Mouse (Mus musculus): ENCODE results near the gene Cyp2w1. TPM values are rescaled to one million over a fixed set of nuclear protein-coding genes. Genes with fewer than 3 reads are reported as not detected.

The Cyp2w1 gene
- polyA plus RNA-seq, 1 experiment: not detected

DNA sequence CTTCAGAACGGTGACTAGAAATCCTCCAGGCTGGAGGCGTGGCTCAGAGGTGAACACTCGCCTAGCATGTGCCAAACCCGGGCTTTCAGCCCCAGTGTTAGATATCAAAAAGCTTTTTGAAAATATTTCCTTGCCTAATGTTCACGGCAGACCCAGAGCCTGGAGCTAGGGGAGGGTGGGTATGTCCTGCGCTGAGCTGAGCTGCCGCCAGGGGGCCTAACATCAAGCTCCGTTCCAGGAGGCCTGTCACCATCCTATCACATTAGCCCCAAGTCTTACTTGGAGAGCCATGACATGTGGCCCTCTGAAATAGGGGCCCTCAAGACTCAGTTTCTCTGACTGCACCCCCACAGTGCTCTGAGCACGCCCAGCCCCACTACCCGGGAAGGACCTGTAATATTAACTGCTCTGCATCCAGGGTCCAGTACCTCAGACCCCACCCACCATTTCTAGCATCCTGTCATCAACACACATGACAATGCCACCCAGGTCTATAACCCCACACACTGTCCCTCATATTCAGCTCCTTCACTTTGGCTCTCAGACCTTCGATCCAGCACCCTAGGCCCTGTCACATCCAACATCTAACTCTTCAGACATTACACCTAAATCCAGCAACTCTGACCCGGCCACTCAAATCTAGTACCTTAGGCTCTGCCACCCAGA lies 8.3 kb upstream of the Cyp2w1 start:
- TF ChIP-seq CTCF (IDR thresholded peaks at IDR 0.05; ENCODE audit: control insufficient read depth, insufficient read depth, insufficient replicate concordance, low read depth, low read length) (peak; percentile 73; the same call in 1 of the 2 replicates), POLR2A (IDR thresholded peaks at IDR 0.05; ENCODE audit: control insufficient read depth, low read depth, low read length) (no peak)
- Histone ChIP-seq H3K27me3 (ENCODE audit: control insufficient read depth, insufficient read depth, low read length) (no peaks in the 10 kb centered on the region), H3K36me3 (ENCODE audit: control insufficient read depth, insufficient read depth, low read length) (peaks cover 3% of the 10 kb centered on the region), H3K4me3 (ENCODE audit: control insufficient read depth, low read depth, low read length) (peak overlapping the region; percentile 97), H3K4me1 (ENCODE audit: control insufficient read depth, insufficient read depth, low read length) (peaks cover 11% of the 10 kb centered on the region), H3K27ac (ENCODE audit: control insufficient read depth, insufficient read depth, low read depth, low read length) (no peak overlapping the region)

DNA sequence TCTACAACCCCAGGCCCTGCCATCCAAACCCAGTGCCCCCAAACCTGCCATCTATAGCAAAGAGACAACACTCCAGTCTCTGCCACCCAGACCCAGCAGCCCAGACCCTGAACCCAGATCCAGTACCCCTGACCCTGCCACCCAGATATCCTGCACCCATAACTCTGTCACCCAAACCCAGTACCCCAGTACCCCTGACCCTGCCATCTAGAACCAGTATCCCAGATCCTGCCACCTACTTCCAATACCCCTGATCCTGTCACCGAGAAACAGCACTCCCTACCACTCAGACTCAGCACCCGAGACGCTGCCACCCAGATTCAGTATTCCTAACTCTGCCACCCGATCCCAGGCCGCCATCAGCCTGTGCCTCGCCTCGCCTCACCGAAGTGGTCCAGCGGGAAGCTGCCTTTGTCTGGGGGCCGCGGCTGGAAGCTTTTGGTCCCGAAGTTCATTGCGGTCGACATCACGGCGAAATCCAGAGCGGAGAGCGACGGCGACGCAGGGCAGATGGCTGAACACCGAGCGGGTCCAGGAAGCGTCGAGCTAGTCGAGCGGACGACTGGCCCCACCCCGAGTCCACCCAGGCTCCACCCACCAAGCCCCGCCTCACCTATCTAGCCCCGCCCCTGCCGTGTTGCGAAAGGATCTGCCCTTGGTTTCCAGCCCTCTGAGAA lies 7.6 kb upstream of the Cyp2w1 start:
- peak overlapping the region; percentile 79 for H3K27ac ChIP-seq (ENCODE audit: control insufficient read depth, insufficient read depth, low read depth, low read length)
- H3K4me3 ChIP-seq (ENCODE audit: control insufficient read depth, low read depth, low read length): peak overlapping the region; percentile 97
- H3K36me3 ChIP-seq (ENCODE audit: control insufficient read depth, insufficient read depth, low read length): peaks cover 3% of the 10 kb centered on the region
- peak; percentile 73 for TF ChIP-seq POLR2A (IDR thresholded peaks at IDR 0.05; ENCODE audit: control insufficient read depth, low read depth, low read length)
- TF ChIP-seq CTCF (IDR thresholded peaks at IDR 0.05; ENCODE audit: control insufficient read depth, insufficient read depth, insufficient replicate concordance, low read depth, low read length): no peak
- H3K27me3 ChIP-seq (ENCODE audit: control insufficient read depth, insufficient read depth, low read length): no peaks in the 10 kb centered on the region
- H3K4me1 ChIP-seq (ENCODE audit: control insufficient read depth, insufficient read depth, low read length): peaks cover 11% of the 10 kb centered on the region

- peak overlapping the region; percentile 97 for H3K4me3 ChIP-seq (ENCODE audit: control insufficient read depth, low read depth, low read length)
- H3K27ac ChIP-seq (ENCODE audit: control insufficient read depth, insufficient read depth, low read depth, low read length): no peak overlapping the region
- H3K36me3 ChIP-seq (ENCODE audit: control insufficient read depth, insufficient read depth, low read length): peaks cover 3% of the 10 kb centered on the region
- H3K4me1 ChIP-seq (ENCODE audit: control insufficient read depth, insufficient read depth, low read length): peaks cover 11% of the 10 kb centered on the region
- no peak for TF ChIP-seq POLR2A (IDR thresholded peaks at IDR 0.05; ENCODE audit: control insufficient read depth, low read depth, low read length)
- TF ChIP-seq CTCF (IDR thresholded peaks at IDR 0.05; ENCODE audit: control insufficient read depth, insufficient read depth, insufficient replicate concordance, low read depth, low read length): no peak
- H3K27me3 ChIP-seq (ENCODE audit: control insufficient read depth, insufficient read depth, low read length): no peaks in the 10 kb centered on the region
Measured at GRCm38 (mm10) chr5:139345364-139345714, 7.1 kb upstream of the Cyp2w1 start.

GRCm38 (mm10) chr5:139347225-139347624 lies 5.2 kb upstream of the Cyp2w1 start:
- Histone ChIP-seq H3K4me3 (ENCODE audit: control insufficient read depth, low read depth, low read length) (no peak overlapping the region), H3K36me3 (ENCODE audit: control insufficient read depth, insufficient read depth, low read length) (no peaks in the 10 kb centered on the region), H3K27ac (ENCODE audit: control insufficient read depth, insufficient read depth, low read depth, low read length) (no peak overlapping the region), H3K4me1 (ENCODE audit: control insufficient read depth, insufficient read depth, low read length) (peaks cover 11% of the 10 kb centered on the region), H3K27me3 (ENCODE audit: control insufficient read depth, insufficient read depth, low read length) (no peaks in the 10 kb centered on the region)
- TF ChIP-seq CTCF (IDR thresholded peaks at IDR 0.05; ENCODE audit: control insufficient read depth, insufficient read depth, insufficient replicate concordance, low read depth, low read length): no peak
- TF ChIP-seq POLR2A (IDR thresholded peaks at IDR 0.05; ENCODE audit: control insufficient read depth, low read depth, low read length): no peak

DNA sequence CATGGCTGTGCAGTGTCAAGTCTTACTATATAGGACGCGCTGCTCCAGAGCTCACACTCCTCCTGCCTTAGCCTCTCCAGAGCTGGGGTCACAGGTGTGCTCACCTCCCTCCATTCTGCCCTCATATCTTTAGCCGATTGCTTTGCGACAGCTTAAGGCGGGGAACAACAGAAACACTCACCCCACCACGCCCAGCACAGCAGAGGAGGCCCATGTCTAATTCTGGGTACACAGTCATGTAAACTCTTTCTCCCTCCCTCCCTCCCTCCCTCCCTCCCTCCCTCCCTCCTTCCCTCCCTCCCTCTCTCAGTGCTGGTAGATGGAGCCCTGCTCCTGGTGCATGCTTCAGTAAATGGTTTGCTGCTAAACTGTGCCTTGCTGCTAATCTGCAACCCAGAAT lies 2.7 kb upstream of the Cyp2w1 start:
- H3K27me3 ChIP-seq (ENCODE audit: control insufficient read depth, insufficient read depth, low read length): no peaks in the 10 kb centered on the region
- no peak for TF ChIP-seq POLR2A (IDR thresholded peaks at IDR 0.05; ENCODE audit: control insufficient read depth, low read depth, low read length)
- TF ChIP-seq CTCF (IDR thresholded peaks at IDR 0.05; ENCODE audit: control insufficient read depth, insufficient read depth, insufficient replicate concordance, low read depth, low read length): no peak

GRCm38 (mm10) chr5:139351134-139351533 lies 1.3 kb upstream of the Cyp2w1 start, which contains the start of gene Cox19:
Gene Cox19, minus strand, starts transcription at chr5:139351418.
- H3K4me1 ChIP-seq (ENCODE audit: control insufficient read depth, insufficient read depth, low read length): no peaks in the 10 kb centered on the region; the same call in 1 of the 2 replicates
- TF ChIP-seq POLR2A (IDR thresholded peaks at IDR 0.05; ENCODE audit: control insufficient read depth, low read depth, low read length): no peak
- TF ChIP-seq CTCF (IDR thresholded peaks at IDR 0.05; ENCODE audit: control insufficient read depth, insufficient read depth, insufficient replicate concordance, low read depth, low read length): no peak
- no peaks in the 10 kb centered on the region for H3K36me3 ChIP-seq (ENCODE audit: control insufficient read depth, insufficient read depth, low read length)
- no peaks in the 10 kb centered on the region for H3K27me3 ChIP-seq (ENCODE audit: control insufficient read depth, insufficient read depth, low read length)
- H3K27ac ChIP-seq (ENCODE audit: control insufficient read depth, insufficient read depth, low read depth, low read length): no peak within 1 kb of the TSS
- no peak within 1 kb of the TSS for H3K4me3 ChIP-seq (ENCODE audit: control insufficient read depth, low read depth, low read length)

More for the DNA sequence above, 2.7 kb upstream of the Cyp2w1 start:
- no peaks in the 10 kb centered on the region; the same call in none of the 2 replicates for H3K4me1 ChIP-seq (ENCODE audit: control insufficient read depth, insufficient read depth, low read length)
- no peak overlapping the region for H3K27ac ChIP-seq (ENCODE audit: control insufficient read depth, insufficient read depth, low read depth, low read length)
- H3K4me3 ChIP-seq (ENCODE audit: control insufficient read depth, low read depth, low read length): no peak overlapping the region
- no peaks in the 10 kb centered on the region for H3K36me3 ChIP-seq (ENCODE audit: control insufficient read depth, insufficient read depth, low read length)

DNA sequence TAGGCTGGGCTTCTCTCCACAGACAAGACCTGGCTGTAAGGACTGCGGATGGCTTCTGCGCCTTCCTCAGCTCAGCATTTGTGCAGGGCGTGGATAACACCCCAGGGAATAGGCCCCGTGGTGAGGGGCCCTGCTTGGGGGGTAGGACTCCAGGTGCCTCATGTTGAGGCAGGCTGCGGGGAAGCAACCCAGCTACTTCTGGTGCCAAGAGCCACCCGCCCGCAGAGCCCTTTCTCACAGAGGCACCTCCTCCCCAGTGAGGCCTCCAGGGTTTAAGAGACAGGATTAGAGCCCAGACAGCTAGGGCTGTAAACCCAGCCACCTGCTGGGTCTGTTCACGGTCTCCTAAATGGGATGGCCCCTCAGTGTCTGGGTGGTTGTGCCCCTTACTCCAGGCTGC lies 789 bp upstream of the Cyp2w1 start:
- no peaks in the 10 kb centered on the region for H3K27me3 ChIP-seq (ENCODE audit: control insufficient read depth, insufficient read depth, low read length)
- H3K4me3 ChIP-seq (ENCODE audit: control insufficient read depth, low read depth, low read length): no peak overlapping the region
- no peaks in the 10 kb centered on the region for H3K36me3 ChIP-seq (ENCODE audit: control insufficient read depth, insufficient read depth, low read length)
- H3K27ac ChIP-seq (ENCODE audit: control insufficient read depth, insufficient read depth, low read depth, low read length): no peak overlapping the region
- H3K4me1 ChIP-seq (ENCODE audit: control insufficient read depth, insufficient read depth, low read length): no peaks in the 10 kb centered on the region; the same call in 1 of the 2 replicates
- TF ChIP-seq POLR2A (IDR thresholded peaks at IDR 0.05; ENCODE audit: control insufficient read depth, low read depth, low read length): no peak
- no peak for TF ChIP-seq CTCF (IDR thresholded peaks at IDR 0.05; ENCODE audit: control insufficient read depth, insufficient read depth, insufficient replicate concordance, low read depth, low read length)

Data from testis, adult 2 months (tissue).